In genomic region chr2:30421432-30421831, GRCm38 (mm10) we compare ENCODE assay signal across 1 mouse cellular context.
TF ChIP-seq lines count a peak whose summit lies in the region.

No protein-coding gene starts in this region.

TF ChIP-seq in CH12.LX, 34 proteins besides CTCF, POLR2A, EP300 and RAD21:
- TF ChIP-seq IRF4 (IDR thresholded peaks at IDR 0.05; ENCODE audit: low read depth, low read length), result 0 out of 2 replicates have a peak, but pooled peaks have one; percentile 3
- peak; percentile 46; the same call in 1 of the 2 replicates for TF ChIP-seq MEF2A (IDR thresholded peaks at IDR 0.05; ENCODE audit: borderline replicate concordance, low read depth, low read length)
- no peak for TF ChIP-seq JUN (IDR thresholded peaks at IDR 0.05; ENCODE audit: insufficient read depth, low read depth, low read length)
